Mouse (Mus musculus) thymus, postnatal 14 days (tissue): ENCODE measurements around the gene Tns3.
"Not testable (repeated sequence)": the region's sequence is repeated elsewhere in the genome, so short reads cannot be mapped to it uniquely, and the experiment has no call there.

Experiments
- DNase-seq: peaks from one replicate; pipeline ENCODE4 v3.0.0; 2021

Gene Tns3

GRCm38 (mm10) chr11:8569232-8570028, 94.9 kb downstream of the Tns3 start:
- no peak for DNase-seq

GRCm38 (mm10) chr11:8568829-8569228, 95.5 kb downstream of the Tns3 start:
- DNase-seq: no peak

DNA sequence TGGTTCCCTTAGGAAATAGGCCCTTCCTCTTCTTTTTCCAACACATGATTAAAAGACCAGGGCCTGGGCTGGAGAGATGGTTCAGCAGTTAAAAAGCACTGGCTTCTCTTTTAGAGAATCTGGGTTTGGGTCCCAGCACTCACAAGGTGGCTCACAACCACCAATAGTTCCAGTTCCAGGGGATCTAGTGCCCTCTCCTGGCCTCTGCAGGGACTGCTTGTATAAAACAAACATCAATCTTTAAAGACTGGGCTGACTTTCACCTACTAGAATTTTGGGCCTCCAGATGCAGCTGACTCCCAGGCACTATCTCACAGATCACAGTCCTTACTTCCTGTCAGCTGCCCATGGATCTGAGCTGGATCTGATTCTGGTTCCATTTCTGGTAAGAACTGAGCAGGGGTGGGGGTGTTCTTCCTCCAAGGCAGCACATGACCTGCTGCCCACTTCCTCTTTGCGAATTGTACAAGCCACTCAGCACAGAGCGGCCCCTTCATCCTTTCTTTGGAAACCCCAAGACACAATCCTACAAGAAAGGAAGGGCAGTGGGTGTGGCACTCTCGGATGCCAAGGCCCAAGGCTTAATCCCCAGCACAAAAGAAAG, 98.0 kb downstream of the Tns3 start:
- peak; percentile 38 for DNase-seq

- DNase-seq: no peak
Observed at GRCm38 (mm10) chr11:8558761-8559282, 105.5 kb downstream of the Tns3 start.

DNA sequence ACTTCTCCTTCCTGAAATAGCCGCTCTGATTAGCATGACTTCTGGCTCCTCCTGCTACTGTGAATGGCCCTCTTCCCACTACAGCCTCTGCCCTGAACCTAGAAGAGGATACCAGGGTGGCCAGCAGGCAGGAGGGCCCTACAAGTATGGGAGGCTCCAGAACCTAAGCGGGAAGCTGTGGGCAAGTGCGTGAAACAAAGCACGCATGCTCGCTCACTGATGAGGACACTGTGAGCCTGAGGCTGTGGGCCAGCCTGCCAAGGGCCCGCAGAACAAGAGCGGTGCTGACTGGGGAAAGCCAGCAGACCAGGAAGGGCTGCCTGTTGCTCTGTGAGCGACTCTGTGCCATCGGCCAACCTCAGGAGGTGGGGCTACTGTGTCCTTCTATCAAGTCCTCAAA, 106.1 kb downstream of the Tns3 start:
- no peak for DNase-seq

DNA sequence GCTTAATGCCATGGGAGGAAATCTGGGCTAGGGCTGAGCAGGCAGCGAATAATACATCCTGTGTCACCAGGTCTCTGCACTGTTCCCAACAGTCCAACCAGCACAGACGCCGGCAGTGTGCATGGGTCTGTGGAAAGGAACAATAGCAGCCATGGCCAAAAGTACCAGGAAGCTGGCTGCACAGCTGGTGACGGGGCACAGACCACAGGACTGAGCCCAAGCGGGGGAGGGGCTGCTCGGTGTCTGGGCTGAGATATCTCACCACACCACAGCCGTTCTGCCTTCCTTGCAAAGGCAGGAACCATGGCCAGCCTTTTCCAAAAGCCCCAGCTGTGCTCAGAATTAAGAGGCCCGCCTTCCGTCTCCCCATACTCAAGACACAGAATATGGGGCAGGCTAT, 107.3 kb downstream of the Tns3 start:
- DNase-seq: peak; percentile 62

GRCm38 (mm10) chr11:8551710-8552109, 112.6 kb downstream of the Tns3 start:
- no peak for DNase-seq

DNA sequence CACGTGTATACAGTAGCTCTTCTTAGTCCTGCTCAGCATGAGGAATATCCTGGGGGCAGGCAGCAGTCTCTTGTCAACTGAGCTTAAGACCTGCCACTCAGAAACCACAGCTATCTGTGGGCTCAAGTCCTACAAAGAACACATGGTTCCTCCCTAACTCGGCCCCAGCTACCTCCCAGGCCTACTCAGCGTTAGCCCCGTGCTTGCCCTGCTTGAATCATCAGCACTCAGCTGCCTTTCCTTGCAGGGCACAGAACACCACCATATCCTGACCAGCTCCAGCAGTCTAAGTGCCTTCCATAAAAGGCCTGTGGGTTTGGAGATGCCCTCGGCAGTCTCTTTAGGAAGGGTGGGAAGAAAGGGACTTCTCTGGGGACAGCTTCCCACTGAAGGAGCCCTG, 116.7 kb downstream of the Tns3 start:
- no peak for DNase-seq

GRCm38 (mm10) chr11:8545798-8546197, 118.5 kb downstream of the Tns3 start:
- DNase-seq: peak; percentile 40

GRCm38 (mm10) chr11:8544355-8544754, 120.0 kb downstream of the Tns3 start:
- DNase-seq: no peak

DNA sequence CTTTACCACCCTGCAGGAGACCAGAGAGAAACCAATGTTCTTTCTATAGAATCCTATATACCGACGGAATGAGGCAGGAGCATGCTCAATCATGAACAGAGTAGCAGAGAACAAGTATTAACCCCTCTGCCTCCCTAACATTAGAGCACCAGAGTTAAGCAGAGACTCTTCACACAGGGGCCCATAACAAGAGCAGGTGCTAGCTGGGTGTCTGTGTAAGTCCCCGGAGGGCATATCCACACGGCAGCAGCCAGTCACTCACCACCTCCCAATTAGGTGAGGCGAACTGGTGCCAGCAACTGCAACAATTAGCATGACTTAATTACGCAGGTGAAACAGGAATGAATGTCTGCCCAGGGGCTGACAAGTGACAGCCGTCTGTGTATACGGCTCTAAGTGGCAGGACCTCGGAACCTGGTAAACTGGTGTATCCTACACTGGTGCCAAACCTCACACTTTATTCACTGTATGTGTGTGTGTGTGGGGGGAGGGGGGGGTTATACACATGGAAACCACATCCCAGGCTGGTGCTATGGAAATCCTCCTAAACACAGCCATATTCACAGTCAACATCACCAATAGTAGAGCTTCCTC, 123.0 kb downstream of the Tns3 start:
- no peak for DNase-seq

DNA sequence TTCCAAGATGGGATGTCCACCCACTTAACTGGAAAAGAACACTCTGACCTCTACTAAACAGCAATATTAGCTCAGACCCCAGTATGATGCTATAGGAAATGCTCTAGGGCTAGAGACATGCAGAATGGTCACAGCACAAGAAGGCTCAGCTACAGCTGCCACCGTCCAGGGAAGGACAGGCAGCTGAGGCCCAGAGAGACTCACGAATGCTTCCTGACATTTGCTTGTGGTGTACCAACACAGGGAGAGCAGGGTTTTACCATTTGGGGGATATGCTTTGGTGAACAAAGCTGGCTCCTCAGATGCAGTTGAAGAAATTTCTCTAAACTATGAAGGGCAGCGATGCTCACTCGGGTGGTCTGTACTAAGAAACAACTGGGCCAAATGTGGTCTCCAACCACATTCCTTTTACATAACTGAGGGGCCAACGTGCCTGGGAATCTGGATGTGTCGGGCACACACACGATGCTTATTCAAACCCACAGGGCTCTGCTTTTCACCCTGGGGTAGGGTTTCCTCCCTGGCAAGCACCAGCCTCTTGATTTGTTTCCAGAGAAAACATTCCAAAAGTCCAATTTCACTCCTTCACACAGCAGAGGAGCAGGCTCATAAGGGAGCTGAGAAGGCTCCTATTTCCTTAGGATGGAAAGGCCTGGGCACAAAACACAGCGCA, 124.6 kb downstream of the Tns3 start:
- no peak for DNase-seq

GRCm38 (mm10) chr11:8537013-8537614, 127.2 kb downstream of the Tns3 start:
- DNase-seq: no peak

DNA sequence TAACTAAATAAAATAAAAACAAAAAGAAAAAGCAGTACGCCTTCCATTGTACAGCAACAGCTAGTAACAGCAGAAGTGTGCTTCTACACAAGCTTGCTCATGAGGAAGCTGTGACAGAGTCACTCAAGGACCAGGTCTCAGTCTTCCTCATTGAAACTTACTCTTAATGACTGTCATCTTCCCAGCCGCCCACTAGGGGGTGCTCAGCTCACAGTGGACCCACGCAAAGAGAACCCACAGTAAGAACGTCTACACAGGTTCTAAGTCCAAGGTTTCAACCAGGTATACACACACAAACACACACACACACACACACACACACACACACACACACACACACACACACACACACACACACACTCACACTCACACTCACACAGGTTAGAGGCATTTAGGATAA, 129.4 kb downstream of the Tns3 start:
- DNase-seq: peak; percentile 73

- not testable (repeated sequence) for DNase-seq
Observed at GRCm38 (mm10) chr11:8532771-8533170, 131.6 kb downstream of the Tns3 start.

DNA sequence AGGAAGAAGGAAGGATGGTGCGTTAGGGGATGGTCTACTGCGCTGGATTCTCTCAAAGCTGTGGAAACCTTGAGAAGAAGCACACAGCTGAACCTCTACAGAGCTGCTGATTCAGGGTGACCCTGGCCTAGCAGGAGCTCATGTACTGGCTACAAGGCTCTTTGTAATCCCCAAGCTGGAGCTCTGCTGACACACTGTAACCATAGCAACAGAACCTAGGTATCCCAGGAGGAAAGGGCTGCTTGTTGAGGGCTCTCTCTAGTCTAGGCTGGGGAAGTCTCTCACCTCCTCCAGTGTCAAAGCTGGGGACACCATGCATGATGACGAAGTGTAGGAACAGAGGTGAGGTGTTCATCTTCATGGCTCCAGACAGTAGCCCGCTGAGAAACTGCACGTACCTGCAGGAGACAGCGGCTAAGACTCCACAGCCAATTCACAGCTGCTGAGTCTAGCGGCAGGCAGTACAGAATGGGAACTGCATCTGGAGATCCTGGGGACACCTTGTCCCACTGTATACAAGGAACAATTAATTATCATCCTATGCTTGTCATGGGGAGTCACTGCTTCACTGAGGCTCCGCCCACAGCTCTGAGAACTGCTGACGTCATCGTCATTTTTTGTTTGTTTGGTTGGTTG, 132.1 kb downstream of the Tns3 start:
- DNase-seq: no peak

DNA sequence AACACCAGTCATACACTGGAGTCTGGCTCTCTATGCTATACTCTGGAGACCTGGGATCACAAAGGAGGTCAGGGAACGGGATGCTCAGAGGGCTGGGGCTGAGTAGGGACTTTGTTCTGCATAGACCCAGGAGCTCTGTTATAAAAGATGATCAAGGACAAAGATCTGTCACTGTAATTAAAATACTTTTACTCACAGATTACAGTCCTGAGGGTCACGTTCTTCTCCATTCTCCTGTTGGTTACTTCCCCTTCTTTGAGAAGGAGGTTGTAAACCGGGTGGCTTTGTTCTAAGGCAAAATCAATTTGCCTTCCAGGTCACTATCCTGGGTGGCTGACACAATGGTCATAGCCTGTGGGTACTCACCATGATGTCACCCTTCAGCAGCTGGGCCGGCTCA, 133.8 kb downstream of the Tns3 start:
- DNase-seq: no peak

DNA sequence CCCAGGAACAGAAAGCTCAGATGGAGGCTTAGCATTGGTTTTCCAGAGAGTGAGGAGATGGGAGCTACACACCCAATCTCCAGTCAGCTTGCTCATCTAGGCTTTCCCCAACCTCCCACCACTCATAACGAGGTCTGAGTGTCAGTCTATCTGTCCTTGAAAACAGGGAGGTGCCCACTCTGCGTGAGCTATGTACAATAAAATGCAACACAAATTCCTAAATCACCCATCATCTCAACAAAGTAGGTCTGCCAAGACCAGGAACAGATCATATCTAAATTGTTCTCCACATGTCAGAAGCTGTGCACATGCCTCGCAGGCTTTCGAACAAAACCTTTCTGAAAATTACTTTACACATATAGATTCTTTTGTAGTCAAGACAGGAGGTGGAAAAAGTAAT, 134.3 kb downstream of the Tns3 start:
- DNase-seq: no peak

DNA sequence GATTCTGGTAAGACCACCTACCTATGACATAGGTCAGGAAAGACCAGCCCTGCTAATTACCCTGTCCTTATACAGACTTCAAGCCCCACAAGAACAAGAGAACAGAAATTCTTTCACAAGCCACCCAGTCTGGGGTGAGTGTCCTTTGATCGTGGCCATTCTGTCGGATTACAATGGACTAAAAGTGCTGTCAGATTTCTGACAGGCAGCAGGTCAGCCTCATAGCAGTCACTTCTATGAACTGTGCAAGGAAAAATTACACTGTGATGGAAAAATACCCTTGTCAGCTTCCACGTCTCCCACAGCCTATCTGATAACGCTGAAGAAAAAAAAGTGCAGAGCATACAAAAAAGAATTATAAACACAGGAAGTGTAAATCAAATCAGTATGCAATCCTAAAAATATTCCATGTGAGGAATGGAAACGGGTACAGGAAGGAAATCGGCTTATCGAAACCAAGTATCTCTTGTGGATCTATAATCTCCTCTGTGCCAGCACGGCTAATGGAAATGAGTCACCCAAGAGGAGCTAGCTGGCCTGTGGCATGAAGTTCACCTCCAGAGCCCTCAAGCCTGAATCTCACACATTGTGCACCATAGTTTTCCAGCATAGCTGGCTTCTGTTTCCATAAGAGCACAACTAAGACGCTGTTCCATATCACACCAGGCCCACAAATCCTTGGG, 138.7 kb downstream of the Tns3 start:
- DNase-seq: no peak

DNA sequence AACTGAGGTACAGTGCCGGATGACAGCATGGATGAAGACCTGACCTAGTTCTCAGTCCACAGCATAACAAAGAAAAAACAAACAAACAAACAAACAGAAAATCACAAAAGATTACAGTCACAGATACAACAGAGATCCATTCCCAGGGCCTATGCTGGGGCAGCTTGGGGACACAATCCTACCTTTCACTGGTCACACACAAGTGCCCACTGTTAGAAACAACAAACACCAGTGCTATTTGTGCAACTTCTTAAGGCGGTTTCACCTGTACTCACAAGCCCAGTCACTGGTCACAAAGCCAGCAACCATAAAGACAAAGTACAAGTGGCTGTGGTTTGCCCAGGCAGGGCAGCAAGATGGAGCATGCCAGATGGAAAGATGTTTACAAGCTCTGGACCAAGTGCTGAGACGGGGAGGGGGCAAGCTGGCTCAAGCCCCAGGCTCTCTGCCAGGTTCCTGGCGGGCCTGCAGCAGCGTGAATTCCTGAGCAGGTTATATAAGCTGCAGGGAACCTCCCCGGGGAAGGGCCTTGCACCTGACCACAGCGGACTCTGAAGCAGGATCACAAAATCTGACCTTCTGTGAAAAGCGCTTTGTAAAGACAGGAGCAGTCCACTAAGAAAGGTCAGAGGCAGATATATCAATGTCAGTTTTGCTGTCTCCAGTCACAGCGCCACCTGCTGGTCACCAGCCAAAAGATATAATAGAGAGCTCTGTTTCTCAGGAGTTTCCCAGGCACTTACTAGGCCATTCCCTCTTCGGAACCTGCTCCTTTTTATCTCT, 140.8 kb downstream of the Tns3 start:
- DNase-seq: peak; percentile 52
